In genomic region chr9:108395427-108395826, GRCm38 (mm10) we compare ENCODE assay signal across 28 mouse cellular contexts. TPM values are rescaled to one million over a fixed set of nuclear protein-coding genes. Genes with fewer than 3 reads are reported as not detected.
"Had no signal": no experiment of that assay in that cellular context is flagged by ENCODE, and none has a peak within 500 bp of the region (broad histone marks: within the 10 kb centered on the region; RNA-seq: fewer than 3 reads in every experiment).

No protein-coding gene starts in this region.

- H3K27ac ChIP-seq: midbrain, embryonic 10.5 days; midbrain, embryonic 12.5 days; neural tube, embryonic 13.5 days; neural tube, embryonic 15.5 days had no signal

- ATAC-seq: midbrain, embryonic 16.5 days had no signal

- H3K9ac ChIP-seq: lung, embryonic 14.5 days; midbrain, embryonic 12.5 days; neural tube, embryonic 13.5 days; neural tube, embryonic 15.5 days had no signal

- H3K4me3 ChIP-seq: midbrain, embryonic 10.5 days; midbrain, embryonic 12.5 days; myocyte; neural tube, embryonic 13.5 days; neural tube, embryonic 15.5 days had no signal

- H3K9me3 ChIP-seq: midbrain, embryonic 10.5 days; midbrain, embryonic 12.5 days; neural tube, embryonic 13.5 days; neural tube, embryonic 15.5 days had no signal

- DNase-seq: lung, adult 18-20 months; lung, embryonic 14.5 days; lung, postnatal 10 days; lung, postnatal 4 days; midbrain, embryonic 14.5 days; retina, postnatal 1 day; right cerebral cortex, adult 18-20 months; right cerebral cortex, postnatal 25 days; right cerebral cortex, postnatal 4 days; spleen, adult 18-20 months; thymus, adult 18-20 months; thymus, postnatal 14 days; thymus, postnatal 36 days had no signal

- H3K27me3 ChIP-seq: midbrain, embryonic 12.5 days; neural tube, embryonic 13.5 days; neural tube, embryonic 15.5 days had no signal

- H3K4me1 ChIP-seq: midbrain, embryonic 12.5 days; neural tube, embryonic 13.5 days; neural tube, embryonic 15.5 days had no signal

- H3K4me2 ChIP-seq: lung, embryonic 14.5 days; midbrain, embryonic 12.5 days; neural tube, embryonic 13.5 days; neural tube, embryonic 15.5 days had no signal

RNA-seq across cellular contexts. Expression of gene 1700102P08Rik, which starts 2.8 kb away (rescaled TPM):
- polyA plus RNA-seq: small intestine, adult 2 months had no signal

RNA-seq across cellular contexts. Expression of gene Ccdc36, which starts 32.9 kb away (rescaled TPM):
- total RNA-seq: megakaryocyte-erythroid progenitor cell, adult 5-6 weeks had no signal
- polyA plus RNA-seq: myocyte; small intestine, adult 2 months had no signal

RNA-seq across cellular contexts. Expression of gene BC048562, which starts 40.9 kb away (rescaled TPM):
- total RNA-seq: megakaryocyte, adult 5-6 weeks; megakaryocyte-erythroid progenitor cell, adult 5-6 weeks had no signal
- polyA plus RNA-seq: liver, embryonic 16.5 days; lung, embryonic 14.5 days; lung, embryonic 16.5 days; midbrain, embryonic 10.5 days; midbrain, embryonic 12.5 days; midbrain, embryonic 14.5 days; midbrain, embryonic 16.5 days; myocyte; neural tube, embryonic 11.5 days; neural tube, embryonic 13.5 days; neural tube, embryonic 15.5 days; small intestine, adult 2 months; stomach, embryonic 14.5 days; stomach, embryonic 16.5 days; thymus, postnatal 0 days had no signal
